Mouse (Mus musculus) ES-E14 (cell line): ENCODE results near the gene Sv2b.

Experiments
- CHD2 ChIP-seq: IDR thresholded peaks from 2 replicates; pipeline ENCODE4 v1.6.1; 2014; ENCODE audit warnings: mild to moderate bottlenecking, low read depth, low read length, inconsistent platforms
- MAFK ChIP-seq: IDR thresholded peaks from 2 replicates; pipeline ENCODE4 v1.6.1; 2014; ENCODE audit warnings: mild to moderate bottlenecking, low read depth, low read length, inconsistent platforms; ENCODE audit not compliant: insufficient read depth
- ZC3H11A ChIP-seq: IDR thresholded peaks from 2 replicates; pipeline ENCODE4 v1.6.1; 2012; ENCODE audit warnings: low read depth, mild to moderate bottlenecking, inconsistent platforms, low read length, borderline replicate concordance
- ZNF384 ChIP-seq: IDR thresholded peaks from 2 replicates; pipeline ENCODE4 v1.6.1; 2012; ENCODE audit warnings: low read depth, low read length, inconsistent platforms

- no peak for TF ChIP-seq CHD2
- TF ChIP-seq ZC3H11A: no peak
- TF ChIP-seq MAFK: no peak
- no peak for TF ChIP-seq ZNF384
Measured at GRCm38 (mm10) chr7:75308457-75309312, at the start of gene Sv2b.
